Mouse (Mus musculus): ENCODE results near the gene Prpf18. TPM values are rescaled to one million over a fixed set of nuclear protein-coding genes. Genes with fewer than 3 reads are reported as not detected.

Gene Prpf18
- polyA plus RNA-seq, 1 experiment = 7.2 TPM

- 82% methylated on average over 8 of the region's 8 CpGs for WGBS
- DNase-seq (ENCODE audit: low read depth in 1 of 2, low spot score in 2 of 2) = no peak
- H3K27ac ChIP-seq (ENCODE audit: insufficient read depth, low read length) = no peak overlapping the region
- no peaks in the 10 kb centered on the region for H3K36me3 ChIP-seq (ENCODE audit: control insufficient read depth, insufficient read depth, low read length)
- no peaks in the 10 kb centered on the region for H3K27me3 ChIP-seq (ENCODE audit: control insufficient read depth, insufficient read depth, low read length)
- no peak overlapping the region for H3K4me3 ChIP-seq (ENCODE audit: extremely low read depth, insufficient read depth, insufficient read length)
- no peaks in the 10 kb centered on the region; the same call in 1 of the 2 replicates for H3K4me1 ChIP-seq (ENCODE audit: control insufficient read depth, insufficient read depth, insufficient read length)
- TF ChIP-seq POLR2A (IDR thresholded peaks at IDR 0.05; ENCODE audit: low read depth, low read length) (no peak), CTCF (IDR thresholded peaks at IDR 0.05; ENCODE audit: extremely low read depth, insufficient read depth, insufficient read length, insufficient replicate concordance) (no peak)
Observed at GRCm38 (mm10) chr2:4579357-4580068, 72.4 kb downstream of the Prpf18 start.

GRCm38 (mm10) chr2:4578291-4578690 is 73.6 kb downstream of the Prpf18 start:
- 80% methylated on average over 5 of the region's 5 CpGs for WGBS
- H3K4me3 ChIP-seq (ENCODE audit: extremely low read depth, insufficient read depth, insufficient read length) = no peak overlapping the region
- TF ChIP-seq POLR2A (IDR thresholded peaks at IDR 0.05; ENCODE audit: low read depth, low read length) = no peak
- no peak for TF ChIP-seq CTCF (IDR thresholded peaks at IDR 0.05; ENCODE audit: extremely low read depth, insufficient read depth, insufficient read length, insufficient replicate concordance)
- no peaks in the 10 kb centered on the region; the same call in 1 of the 2 replicates for H3K4me1 ChIP-seq (ENCODE audit: control insufficient read depth, insufficient read depth, insufficient read length)
- no peaks in the 10 kb centered on the region for H3K27me3 ChIP-seq (ENCODE audit: control insufficient read depth, insufficient read depth, low read length)
- no peak for DNase-seq (ENCODE audit: low read depth in 1 of 2, low spot score in 2 of 2)
- H3K27ac ChIP-seq (ENCODE audit: insufficient read depth, low read length) = no peak overlapping the region
- no peaks in the 10 kb centered on the region for H3K36me3 ChIP-seq (ENCODE audit: control insufficient read depth, insufficient read depth, low read length)

GRCm38 (mm10) chr2:4575975-4576374 is 75.9 kb downstream of the Prpf18 start:
- H3K4me1 ChIP-seq (ENCODE audit: control insufficient read depth, insufficient read depth, insufficient read length) = no peaks in the 10 kb centered on the region; the same call in 1 of the 2 replicates
- H3K27me3 ChIP-seq (ENCODE audit: control insufficient read depth, insufficient read depth, low read length) = no peaks in the 10 kb centered on the region
- H3K36me3 ChIP-seq (ENCODE audit: control insufficient read depth, insufficient read depth, low read length) = no peaks in the 10 kb centered on the region
- 97% methylated on average over 7 of the region's 7 CpGs for WGBS
- TF ChIP-seq POLR2A (IDR thresholded peaks at IDR 0.05; ENCODE audit: low read depth, low read length) (no peak), CTCF (IDR thresholded peaks at IDR 0.05; ENCODE audit: extremely low read depth, insufficient read depth, insufficient read length, insufficient replicate concordance) (no peak)
- no peak for DNase-seq (ENCODE audit: low read depth in 1 of 2, low spot score in 2 of 2)
- H3K27ac ChIP-seq (ENCODE audit: insufficient read depth, low read length) = no peak overlapping the region
- no peak overlapping the region for H3K4me3 ChIP-seq (ENCODE audit: extremely low read depth, insufficient read depth, insufficient read length)

GRCm38 (mm10) chr2:4575163-4575562 is 76.8 kb downstream of the Prpf18 start:
- Histone ChIP-seq H3K27me3 (ENCODE audit: control insufficient read depth, insufficient read depth, low read length) (no peaks in the 10 kb centered on the region), H3K27ac (ENCODE audit: insufficient read depth, low read length) (no peak overlapping the region), H3K4me3 (ENCODE audit: extremely low read depth, insufficient read depth, insufficient read length) (no peak overlapping the region), H3K4me1 (ENCODE audit: control insufficient read depth, insufficient read depth, insufficient read length) (peaks cover under 1% of the 10 kb centered on the region; the same call in 1 of the 2 replicates), H3K36me3 (ENCODE audit: control insufficient read depth, insufficient read depth, low read length) (no peaks in the 10 kb centered on the region)
- WGBS = 98% methylated on average over 2 of the region's 2 CpGs
- TF ChIP-seq CTCF (IDR thresholded peaks at IDR 0.05; ENCODE audit: extremely low read depth, insufficient read depth, insufficient read length, insufficient replicate concordance) (no peak), POLR2A (IDR thresholded peaks at IDR 0.05; ENCODE audit: low read depth, low read length) (no peak)
- DNase-seq (ENCODE audit: low read depth in 1 of 2, low spot score in 2 of 2) = no peak

GRCm38 (mm10) chr2:4574251-4574650 is 77.7 kb downstream of the Prpf18 start:
- no peaks in the 10 kb centered on the region for H3K36me3 ChIP-seq (ENCODE audit: control insufficient read depth, insufficient read depth, low read length)
- no peak for DNase-seq (ENCODE audit: low read depth in 1 of 2, low spot score in 2 of 2)
- peaks cover 2% of the 10 kb centered on the region; the same call in 1 of the 2 replicates for H3K4me1 ChIP-seq (ENCODE audit: control insufficient read depth, insufficient read depth, insufficient read length)
- H3K27ac ChIP-seq (ENCODE audit: insufficient read depth, low read length) = no peak overlapping the region
- H3K4me3 ChIP-seq (ENCODE audit: extremely low read depth, insufficient read depth, insufficient read length) = no peak overlapping the region
- no peak for TF ChIP-seq POLR2A (IDR thresholded peaks at IDR 0.05; ENCODE audit: low read depth, low read length)
- TF ChIP-seq CTCF (IDR thresholded peaks at IDR 0.05; ENCODE audit: extremely low read depth, insufficient read depth, insufficient read length, insufficient replicate concordance) = no peak
- 93% methylated on average over 5 of the region's 5 CpGs for WGBS
- H3K27me3 ChIP-seq (ENCODE audit: control insufficient read depth, insufficient read depth, low read length) = no peaks in the 10 kb centered on the region

DNA sequence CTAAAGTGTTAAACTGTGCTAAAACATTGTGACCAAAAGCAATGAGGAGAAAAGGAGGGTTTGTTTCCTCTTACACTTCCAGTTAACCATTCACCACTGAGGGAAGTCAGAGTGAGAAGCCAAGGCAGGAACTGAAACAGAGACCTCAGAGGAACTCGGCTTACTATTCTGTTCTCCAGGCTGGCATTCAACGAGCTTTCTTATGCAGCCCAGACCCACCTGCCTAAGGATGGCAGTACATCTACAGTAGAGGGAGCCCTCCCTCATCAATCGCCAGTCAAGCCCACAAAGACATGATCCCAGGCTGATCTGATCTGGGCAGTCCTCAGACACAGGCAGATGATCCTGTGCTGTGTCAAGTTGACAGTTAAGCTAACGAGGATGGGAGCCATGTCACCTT is 78.5 kb downstream of the Prpf18 start:
- no peak overlapping the region for H3K4me3 ChIP-seq (ENCODE audit: extremely low read depth, insufficient read depth, insufficient read length)
- no peaks in the 10 kb centered on the region for H3K27me3 ChIP-seq (ENCODE audit: control insufficient read depth, insufficient read depth, low read length)
- DNase-seq (ENCODE audit: low read depth in 1 of 2, low spot score in 2 of 2) = no peak
- no peak for TF ChIP-seq CTCF (IDR thresholded peaks at IDR 0.05; ENCODE audit: extremely low read depth, insufficient read depth, insufficient read length, insufficient replicate concordance)
- TF ChIP-seq POLR2A (IDR thresholded peaks at IDR 0.05; ENCODE audit: low read depth, low read length) = no peak
- no peak overlapping the region for H3K27ac ChIP-seq (ENCODE audit: insufficient read depth, low read length)
- WGBS = 49% methylated on average over 4 of the region's 4 CpGs
- no peaks in the 10 kb centered on the region for H3K36me3 ChIP-seq (ENCODE audit: control insufficient read depth, insufficient read depth, low read length)
- H3K4me1 ChIP-seq (ENCODE audit: control insufficient read depth, insufficient read depth, insufficient read length) = peaks cover 2% of the 10 kb centered on the region; the same call in 1 of the 2 replicates
